Mouse (Mus musculus): ENCODE measurements around the gene Slc6a19. TPM values are rescaled to one million over a fixed set of nuclear protein-coding genes. Genes with fewer than 3 reads are reported as not detected.

Gene Slc6a19
- polyA plus RNA-seq, 2 experiments: 1.0 to 1.2 TPM

- Histone ChIP-seq H3K4me3 (ENCODE audit: insufficient read depth in 1 of 2, low read depth in 2 of 2, low read length in 2 of 2) (no peak overlapping the region), H3K4me2 (ENCODE audit: low read depth) (no peak overlapping the region), H3K9ac (replicated peaks) (no peak overlapping the region), H3K27ac (no peak overlapping the region), H3K27me3 (ENCODE audit: control insufficient read depth, insufficient read depth, low read length) (peaks cover 3% of the 10 kb centered on the region), H3K9me3 (ENCODE audit: control insufficient read depth, low read length) (no peaks in the 10 kb centered on the region), H3K36me3 (replicated peaks; ENCODE audit: control insufficient read depth, insufficient read depth, low read depth) (no peaks in the 10 kb centered on the region), H3K4me1 (replicated peaks; ENCODE audit: control insufficient read depth in 2 of 2, insufficient read depth in 2 of 2, low read length in 1 of 2) (0 out of 4 replicates have a peak, but pooled peaks cover 0 to 1% of the 10 kb centered on the region in 2 experiments)
- WGBS (ENCODE audit: insufficient replicate concordance): 49% methylated on average over 2 of the region's 2 CpGs
- no peak for ATAC-seq (ENCODE audit: insufficient read depth)
- no peak for DNase-seq (ENCODE audit: low read depth in 3 of 3, low spot score in 3 of 3)
- TF ChIP-seq CTCF (IDR thresholded peaks at IDR 0.05; ENCODE audit: low read depth): no peak
- no peak for TF ChIP-seq EP300 (IDR thresholded peaks at IDR 0.05; ENCODE audit: low read depth)
These were observed 23.0 kb upstream of the Slc6a19 start for GRCm38 (mm10) chr13:73727621-73728025.

- Histone ChIP-seq H3K4me3 (ENCODE audit: insufficient read depth in 1 of 2, low read depth in 2 of 2, low read length in 2 of 2) (no peak overlapping the region), H3K4me2 (ENCODE audit: low read depth) (no peak overlapping the region), H3K27ac (no peak overlapping the region), H3K36me3 (replicated peaks; ENCODE audit: control insufficient read depth, insufficient read depth, low read depth) (no peaks in the 10 kb centered on the region), H3K9ac (replicated peaks) (no peak overlapping the region), H3K4me1 (replicated peaks; ENCODE audit: control insufficient read depth in 2 of 2, insufficient read depth in 2 of 2, low read length in 1 of 2) (0 out of 4 replicates have a peak, but pooled peaks cover 0 to 1% of the 10 kb centered on the region in 2 experiments), H3K27me3 (ENCODE audit: control insufficient read depth, insufficient read depth, low read length) (no peaks in the 10 kb centered on the region), H3K9me3 (ENCODE audit: control insufficient read depth, low read length) (no peaks in the 10 kb centered on the region)
- ATAC-seq (ENCODE audit: insufficient read depth) (no peak), DNase-seq (ENCODE audit: low read depth in 3 of 3, low spot score in 3 of 3) (no peak)
- 3% methylated on average over 5 of the region's 5 CpGs for WGBS (ENCODE audit: insufficient replicate concordance)
- TF ChIP-seq CTCF (IDR thresholded peaks at IDR 0.05; ENCODE audit: low read depth): no peak
- no peak for TF ChIP-seq EP300 (IDR thresholded peaks at IDR 0.05; ENCODE audit: low read depth)
These were observed 20.6 kb upstream of the Slc6a19 start for GRCm38 (mm10) chr13:73725315-73725714.

- 30% methylated on average over 8 of the region's 8 CpGs for WGBS (ENCODE audit: insufficient replicate concordance)
- no peak for ATAC-seq (ENCODE audit: insufficient read depth)
- no peak overlapping the region for H3K4me2 ChIP-seq (ENCODE audit: low read depth)
These were observed 18.5 kb upstream of the Slc6a19 start for GRCm38 (mm10) chr13:73723081-73723668.

GRCm38 (mm10) chr13:73720241-73720640, 15.6 kb upstream of the Slc6a19 start:
- no peaks in the 10 kb centered on the region for H3K27me3 ChIP-seq (ENCODE audit: control insufficient read depth, insufficient read depth, low read length)
- H3K27ac ChIP-seq: no peak overlapping the region
- no peak overlapping the region for H3K4me2 ChIP-seq (ENCODE audit: low read depth)
- no peaks in the 10 kb centered on the region for H3K9me3 ChIP-seq (ENCODE audit: control insufficient read depth, low read length)
- no peak overlapping the region for H3K9ac ChIP-seq (replicated peaks)
- H3K36me3 ChIP-seq (replicated peaks; ENCODE audit: control insufficient read depth, insufficient read depth, low read depth): no peaks in the 10 kb centered on the region
- no peak for DNase-seq (ENCODE audit: low read depth in 3 of 3, low spot score in 3 of 3)
- no peak for ATAC-seq (ENCODE audit: insufficient read depth)
- no peaks in the 10 kb centered on the region for H3K4me1 ChIP-seq (replicated peaks; ENCODE audit: control insufficient read depth in 2 of 2, insufficient read depth in 2 of 2, low read length in 1 of 2)
- no peak for TF ChIP-seq CTCF (IDR thresholded peaks at IDR 0.05; ENCODE audit: low read depth)
- TF ChIP-seq EP300 (IDR thresholded peaks at IDR 0.05; ENCODE audit: low read depth): no peak
- WGBS (ENCODE audit: insufficient replicate concordance): 70% methylated on average over 4 of the region's 4 CpGs
- no peak overlapping the region for H3K4me3 ChIP-seq (ENCODE audit: insufficient read depth in 1 of 2, low read depth in 2 of 2, low read length in 2 of 2)

More at GRCm38 (mm10) chr13:73723081-73723668, 18.5 kb upstream of the Slc6a19 start:
- Histone ChIP-seq H3K9ac (replicated peaks) (no peak overlapping the region), H3K9me3 (ENCODE audit: control insufficient read depth, low read length) (no peaks in the 10 kb centered on the region), H3K27ac (no peak overlapping the region), H3K36me3 (replicated peaks; ENCODE audit: control insufficient read depth, insufficient read depth, low read depth) (no peaks in the 10 kb centered on the region), H3K4me3 (ENCODE audit: insufficient read depth in 1 of 2, low read depth in 2 of 2, low read length in 2 of 2) (no peak overlapping the region), H3K4me1 (replicated peaks; ENCODE audit: control insufficient read depth in 2 of 2, insufficient read depth in 2 of 2, low read length in 1 of 2) (0 out of 4 replicates have a peak, but pooled peaks cover 0 to 1% of the 10 kb centered on the region in 2 experiments), H3K27me3 (ENCODE audit: control insufficient read depth, insufficient read depth, low read length) (no peaks in the 10 kb centered on the region)
- TF ChIP-seq CTCF (IDR thresholded peaks at IDR 0.05; ENCODE audit: low read depth) (peak; percentile 49), EP300 (IDR thresholded peaks at IDR 0.05; ENCODE audit: low read depth) (no peak)
- no peak for DNase-seq (ENCODE audit: low read depth in 3 of 3, low spot score in 3 of 3)

- no peak overlapping the region for H3K4me3 ChIP-seq (ENCODE audit: insufficient read depth in 1 of 2, low read depth in 2 of 2, low read length in 2 of 2)
- DNase-seq (ENCODE audit: low read depth in 3 of 3, low spot score in 3 of 3) (peak; percentile 45 to 58 (median 52)), ATAC-seq (ENCODE audit: insufficient read depth) (no peak)
- no peak overlapping the region for H3K9ac ChIP-seq (replicated peaks)
- 2% methylated on average over 2 of the region's 2 CpGs for WGBS (ENCODE audit: insufficient replicate concordance)
- H3K27ac ChIP-seq: no peak overlapping the region
- H3K27me3 ChIP-seq (ENCODE audit: control insufficient read depth, insufficient read depth, low read length): no peaks in the 10 kb centered on the region
- no peaks in the 10 kb centered on the region for H3K4me1 ChIP-seq (replicated peaks; ENCODE audit: control insufficient read depth in 2 of 2, insufficient read depth in 2 of 2, low read length in 1 of 2)
- no peaks in the 10 kb centered on the region for H3K36me3 ChIP-seq (replicated peaks; ENCODE audit: control insufficient read depth, insufficient read depth, low read depth)
- TF ChIP-seq CTCF (IDR thresholded peaks at IDR 0.05; ENCODE audit: low read depth) (peak; percentile 84), EP300 (IDR thresholded peaks at IDR 0.05; ENCODE audit: low read depth) (no peak)
- H3K9me3 ChIP-seq (ENCODE audit: control insufficient read depth, low read length): no peaks in the 10 kb centered on the region
- no peak overlapping the region for H3K4me2 ChIP-seq (ENCODE audit: low read depth)
These were observed 13.6 kb upstream of the Slc6a19 start for GRCm38 (mm10) chr13:73718225-73718624.

Data from liver, embryonic 14.5 days (tissue).